Mouse (Mus musculus) granulocyte monocyte progenitor cell, adult 5-6 weeks (primary cell): ENCODE measurements around the gene Bik. TPM values are rescaled to one million over a fixed set of nuclear protein-coding genes. Genes with fewer than 3 reads are reported as not detected.

ENCODE experiments used
- ATAC-seq: replicated peaks from 2 replicates; pipeline ENCODE4 v1.8.0; 2016; ENCODE audit warnings: mild to moderate bottlenecking, moderate TSS enrichment, inconsistent platforms; ENCODE audit not compliant: poor library complexity, severe bottlenecking
- total RNA-seq, 2 experiments: library from RNA; stranded (forward) in 1 of 2; stranded (reverse) in 1 of 2; fragments of 200-712, 200-1000 nt in 1 of 2; fragments of >200 nt in 1 of 2; fragmentation: Nextera tagmentation in 1 of 2; gene quantifications; 2 replicates each; pipeline ENCODE4 v1.2.3; 2014 to 2017

Bik gene
- total RNA-seq, 2 experiments from 2014 or later: not detected

DNA sequence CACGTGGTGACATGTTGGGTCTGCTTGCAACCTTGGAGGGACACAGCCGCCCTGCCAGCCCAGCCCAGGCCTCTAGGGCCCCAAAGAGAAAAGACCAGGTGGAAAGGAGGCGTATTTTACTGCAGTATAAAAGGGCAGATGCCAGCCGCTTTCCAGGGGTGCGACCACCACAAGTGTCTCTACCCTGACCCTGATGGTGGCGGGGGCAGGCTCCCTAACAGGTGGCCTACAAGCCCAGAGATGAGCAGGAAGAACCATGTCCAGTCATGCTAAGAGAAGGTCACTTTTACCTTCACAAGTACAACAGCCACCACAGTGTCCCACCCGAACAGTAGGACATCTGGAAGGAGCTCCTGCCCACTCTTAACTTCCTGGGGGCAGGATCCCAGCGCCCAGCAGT lies 48.9 kb downstream of the Bik start:
- ATAC-seq: no peak

- ATAC-seq: no peak
Measured at GRCm38 (mm10) chr15:83576651-83577050, 50.0 kb downstream of the Bik start.

GRCm38 (mm10) chr15:83582931-83583330 lies 56.3 kb downstream of the Bik start:
- ATAC-seq: no peak

DNA sequence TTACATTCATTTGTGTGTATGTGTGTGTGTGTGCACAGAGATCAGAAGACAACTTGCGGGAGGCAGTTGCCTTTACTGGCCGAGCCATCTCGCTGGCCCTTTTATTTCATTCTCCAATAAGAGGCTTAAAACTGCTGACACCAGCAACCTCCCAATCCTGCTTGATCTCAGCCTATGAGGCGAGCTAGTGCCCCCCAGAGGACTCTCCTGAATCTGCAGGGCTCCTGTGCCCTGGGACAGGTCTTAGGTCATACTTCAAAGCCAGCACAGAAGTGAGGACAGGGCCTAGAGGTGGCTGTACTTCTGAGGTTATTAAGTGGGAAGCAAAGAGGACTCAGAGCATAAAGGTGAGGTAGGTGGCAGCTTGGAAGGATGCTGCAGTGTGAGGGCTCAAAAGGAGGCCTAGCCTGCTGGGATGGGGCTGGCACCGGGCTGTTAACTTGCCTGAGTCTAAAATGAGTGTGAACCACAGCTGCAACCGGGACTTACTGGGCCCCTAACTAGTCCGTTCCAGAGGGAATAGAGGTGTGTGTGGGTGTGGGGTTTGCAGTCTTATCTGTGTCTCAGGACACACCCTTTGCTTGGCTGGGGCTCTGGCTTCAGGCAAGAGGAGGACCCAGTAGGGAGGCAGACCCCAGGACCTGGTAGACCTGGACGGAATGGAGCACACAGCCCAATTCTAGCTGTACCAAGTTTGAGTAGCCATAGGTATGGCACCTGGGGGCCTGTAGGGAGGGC lies 56.9 kb downstream of the Bik start:
- ATAC-seq: peak; percentile 79

GRCm38 (mm10) chr15:83584741-83585220 lies 58.1 kb downstream of the Bik start:
- ATAC-seq: no peak

DNA sequence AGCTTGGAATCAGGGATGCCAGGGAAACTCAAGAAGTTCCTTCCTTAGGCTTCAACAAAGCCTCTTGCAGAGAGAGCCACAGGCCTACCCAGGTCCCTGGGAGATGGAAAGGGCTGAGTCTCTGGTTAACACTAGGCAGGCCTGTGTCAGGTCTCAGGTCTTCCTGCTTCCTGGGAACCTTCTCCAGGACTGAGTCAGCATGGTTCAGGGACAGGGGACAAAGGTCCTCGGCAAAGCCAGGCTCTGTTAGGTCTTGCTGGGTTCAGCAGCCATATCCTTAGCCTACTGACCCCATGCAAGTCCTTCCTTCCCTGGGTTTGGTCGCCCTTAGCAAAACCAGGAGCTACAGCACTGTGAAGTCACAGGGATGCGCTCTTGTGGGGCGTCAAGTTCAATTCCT lies 64.2 kb downstream of the Bik start:
- no peak for ATAC-seq

DNA sequence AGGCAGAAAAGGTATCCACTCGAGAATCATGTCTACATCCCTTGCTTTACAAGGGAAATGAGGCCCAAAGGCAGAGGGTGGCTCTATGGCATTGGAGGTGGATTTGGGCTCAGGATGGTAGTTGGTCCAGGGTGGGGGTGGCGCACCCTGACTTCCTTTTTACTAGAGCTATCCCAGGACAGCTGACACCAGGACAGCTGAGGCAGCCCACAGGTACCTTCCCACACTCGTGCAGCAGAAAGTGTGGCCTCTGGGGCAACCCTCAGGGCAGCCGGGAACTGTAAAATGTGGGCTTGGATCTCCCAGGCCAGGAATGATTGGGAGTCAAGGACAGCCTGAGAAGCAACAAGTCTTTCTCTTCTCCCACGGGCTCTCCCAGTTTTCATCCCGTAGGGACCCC lies 65.1 kb downstream of the Bik start:
- no peak for ATAC-seq

DNA sequence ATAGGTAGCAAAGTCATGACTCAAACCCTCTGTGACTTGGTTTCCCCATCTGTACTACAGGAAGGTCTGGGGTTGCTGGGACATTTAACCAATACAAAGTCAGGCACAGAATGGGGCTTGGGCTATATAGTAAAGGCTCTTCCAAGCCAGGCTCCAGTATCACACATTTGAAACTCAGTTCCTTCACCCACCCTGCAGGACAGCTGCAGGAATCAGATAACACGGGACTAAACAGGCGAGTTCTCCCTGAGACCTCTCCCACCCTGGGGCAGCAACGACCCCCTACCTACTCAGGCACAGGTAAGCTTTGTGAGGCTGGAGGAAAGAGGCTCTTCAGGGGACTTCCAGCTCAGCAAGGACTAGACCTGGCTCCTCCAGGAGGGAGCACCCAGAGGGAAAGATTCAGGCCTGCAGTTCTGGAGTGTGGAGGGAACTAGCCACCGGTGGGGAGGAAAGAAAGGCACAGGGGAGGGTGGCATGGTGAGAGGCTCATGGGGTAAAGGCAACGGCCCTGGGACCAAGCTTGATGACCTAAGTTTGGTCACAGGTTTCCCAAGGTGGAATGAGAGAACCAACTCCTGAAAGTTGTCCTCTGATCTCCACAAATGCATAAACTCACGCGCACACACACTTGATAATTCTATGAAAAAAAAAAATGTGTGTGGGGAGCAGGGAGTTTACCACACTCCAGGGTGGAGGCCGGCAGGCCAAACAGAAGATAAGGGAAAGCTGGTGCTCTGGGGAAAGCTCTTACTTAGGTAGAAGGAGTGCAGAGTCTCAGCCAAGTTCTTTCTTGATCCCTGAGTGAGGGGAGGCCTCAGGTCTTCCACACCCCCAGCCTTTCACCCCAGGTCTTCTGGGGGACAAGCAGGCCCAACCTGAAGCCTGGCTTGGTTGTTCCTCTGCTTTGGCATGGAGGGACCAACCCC lies 65.9 kb downstream of the Bik start:
- no peak for ATAC-seq

DNA sequence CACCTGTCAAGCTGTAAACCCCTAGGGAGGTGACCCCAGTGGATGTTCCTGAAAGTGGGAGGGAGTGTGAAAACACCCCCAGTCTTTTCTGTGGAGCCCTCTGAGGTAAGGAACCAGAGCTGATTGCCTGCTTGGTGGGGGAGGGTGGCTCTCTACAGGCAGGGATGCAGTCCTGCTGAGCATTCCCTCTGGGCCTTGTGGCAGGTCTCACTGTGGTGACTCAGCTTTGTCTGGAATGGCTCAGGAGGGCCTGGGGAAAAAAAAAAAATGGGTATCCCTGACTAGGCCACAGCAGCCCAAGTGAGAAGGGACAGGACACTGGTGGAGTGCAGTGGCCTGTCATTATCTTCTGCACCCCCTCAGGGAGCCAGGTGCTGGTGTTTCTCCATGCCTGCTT lies 66.5 kb downstream of the Bik start:
- ATAC-seq: no peak

GRCm38 (mm10) chr15:83593702-83594512 lies 67.2 kb downstream of the Bik start:
- ATAC-seq: peak; percentile 31; the same call in 1 of the 2 replicates

Other genes starting within 250 kb of the Bik start
- 14.9 and 27.9 TPM in 2 replicates for gene Arfgap3, start 176.6 kb upstream of the Bik start, total RNA-seq (2014; fragmentation: Nextera tagmentation)
- gene Arfgap3, start 176.6 kb upstream of the Bik start, total RNA-seq (2017): 26.0 and 26.6 TPM in 2 replicates
- gene Pacsin2, start 62.3 kb upstream of the Bik start, total RNA-seq (2014; fragmentation: Nextera tagmentation): 43.3 and 56.8 TPM in 2 replicates
- gene Pacsin2, start 62.3 kb upstream of the Bik start, total RNA-seq (2017): 65.2 and 91.1 TPM in 2 replicates
- gene Ttll1, start 16.0 kb upstream of the Bik start, total RNA-seq (2014; fragmentation: Nextera tagmentation): 5.3 and 9.0 TPM in 2 replicates
- 2.8 and 4.6 TPM in 2 replicates for gene Ttll1, start 16.0 kb upstream of the Bik start, total RNA-seq (2017)
- gene Tspo, start 36.7 kb downstream of the Bik start, total RNA-seq (2014; fragmentation: Nextera tagmentation): 204 and 312 TPM in 2 replicates
- gene Tspo, start 36.7 kb downstream of the Bik start, total RNA-seq (2017): 119 and 155 TPM in 2 replicates
- gene Mcat, start 36.9 kb downstream of the Bik start, total RNA-seq (2014; fragmentation: Nextera tagmentation): 10.8 and 15.3 TPM in 2 replicates
- gene Mcat, start 36.9 kb downstream of the Bik start, total RNA-seq (2017): 14.8 and 21.1 TPM in 2 replicates
- 15.1 and 23.6 TPM in 2 replicates for gene Ttll12, start 68.3 kb downstream of the Bik start, total RNA-seq (2014; fragmentation: Nextera tagmentation)
- 9.7 and 10.1 TPM in 2 replicates for gene Ttll12, start 68.3 kb downstream of the Bik start, total RNA-seq (2017)
- not detected in 2 replicates for gene Scube1, start 198.2 kb downstream of the Bik start, total RNA-seq (2014; fragmentation: Nextera tagmentation)
- not detected in 2 replicates for gene Scube1, start 198.2 kb downstream of the Bik start, total RNA-seq (2017)